Mouse (Mus musculus): Measurements from ENCODE around the gene Nedd9.

- TF ChIP-seq EP300 (IDR thresholded peaks at IDR 0.05; ENCODE audit: low read depth) = no peak
- TF ChIP-seq CTCF (IDR thresholded peaks at IDR 0.05; ENCODE audit: low read depth) = no peak
Measured at GRCm38 (mm10) chr13:41295886-41296285, 191.3 kb downstream of the Nedd9 start.

All from heart, postnatal 0 days (tissue).